Mouse (Mus musculus): Measurements from ENCODE around the gene Ooep.
"Not testable (repeated sequence)": the region's sequence is repeated elsewhere in the genome, so short reads cannot be mapped to it uniquely, and the experiment has no call there.

The Ooep gene

GRCm38 (mm10) chr9:78365850-78366544, 12.5 kb downstream of the Ooep start:
- no peak for DNase-seq

- no peak for DNase-seq
Measured at GRCm38 (mm10) chr9:78364701-78365100, 13.8 kb downstream of the Ooep start.

- DNase-seq: no peak
Measured at GRCm38 (mm10) chr9:78363374-78363773, 15.2 kb downstream of the Ooep start.

GRCm38 (mm10) chr9:78360484-78360872, 18.0 kb downstream of the Ooep start:
- no peak for DNase-seq

GRCm38 (mm10) chr9:78359750-78360483, 18.6 kb downstream of the Ooep start:
- no peak for DNase-seq

- peak; percentile 49 to 51 for DNase-seq
Measured at GRCm38 (mm10) chr9:78358053-78358452, 20.5 kb downstream of the Ooep start.

GRCm38 (mm10) chr9:78355611-78356010, 22.9 kb downstream of the Ooep start, which contains the start of gene Gsta2:
Gene Gsta2, minus strand, starts transcription at chr9:78355788.
- DNase-seq: no peak

GRCm38 (mm10) chr9:78354665-78355578, 23.6 kb downstream of the Ooep start:
- DNase-seq: no peak

GRCm38 (mm10) chr9:78351504-78352220, 26.9 kb downstream of the Ooep start:
- no peak for DNase-seq

GRCm38 (mm10) chr9:78350007-78350406, 28.5 kb downstream of the Ooep start:
- not testable (repeated sequence) for DNase-seq

GRCm38 (mm10) chr9:78349141-78349540, 29.4 kb downstream of the Ooep start:
- not testable (repeated sequence) for DNase-seq

- DNase-seq: not testable (repeated sequence)
Measured at GRCm38 (mm10) chr9:78348206-78349004, 30.1 kb downstream of the Ooep start.

- DNase-seq: no peak
Measured at GRCm38 (mm10) chr9:78347004-78347403, 31.5 kb downstream of the Ooep start.

- not testable (repeated sequence) for DNase-seq
Measured at GRCm38 (mm10) chr9:78345235-78345634, 33.3 kb downstream of the Ooep start.

- not testable (repeated sequence) for DNase-seq
Measured at GRCm38 (mm10) chr9:78343055-78343454, 35.5 kb downstream of the Ooep start.

GRCm38 (mm10) chr9:78342494-78342893, 36.0 kb downstream of the Ooep start:
- not testable (repeated sequence) for DNase-seq

- peak; percentile 13 to 47 for DNase-seq
Measured at GRCm38 (mm10) chr9:78340324-78340723, 38.2 kb downstream of the Ooep start.

GRCm38 (mm10) chr9:78337050-78337449, 41.5 kb downstream of the Ooep start:
- DNase-seq: not testable (repeated sequence)

- not testable (repeated sequence) for DNase-seq
Measured at GRCm38 (mm10) chr9:78327289-78327688, 51.2 kb downstream of the Ooep start, which contains the start of gene Omt2b. Gene Omt2b, plus strand, starts transcription at chr9:78327589.
